Mouse (Mus musculus) stomach, postnatal 0 days (tissue): ENCODE data around the gene Stk25.

ENCODE experiments used
- CTCF ChIP-seq: IDR thresholded peaks from 2 replicates; pipeline ENCODE4 v1.5.1; 2016; ENCODE audit warnings: antibody characterized with exemption, low read depth, mild to moderate bottlenecking, moderate library complexity
- EP300 ChIP-seq: optimal IDR thresholded peaks from 2 replicates; pipeline ENCODE3; 2016; ENCODE audit warnings: antibody characterized with exemption

GRCm38 (mm10) chr1:93634481-93634891, 24.0 kb downstream of the Stk25 start:
- TF ChIP-seq EP300 (no peak), CTCF (no peak)
